In the genomic region with DNA sequence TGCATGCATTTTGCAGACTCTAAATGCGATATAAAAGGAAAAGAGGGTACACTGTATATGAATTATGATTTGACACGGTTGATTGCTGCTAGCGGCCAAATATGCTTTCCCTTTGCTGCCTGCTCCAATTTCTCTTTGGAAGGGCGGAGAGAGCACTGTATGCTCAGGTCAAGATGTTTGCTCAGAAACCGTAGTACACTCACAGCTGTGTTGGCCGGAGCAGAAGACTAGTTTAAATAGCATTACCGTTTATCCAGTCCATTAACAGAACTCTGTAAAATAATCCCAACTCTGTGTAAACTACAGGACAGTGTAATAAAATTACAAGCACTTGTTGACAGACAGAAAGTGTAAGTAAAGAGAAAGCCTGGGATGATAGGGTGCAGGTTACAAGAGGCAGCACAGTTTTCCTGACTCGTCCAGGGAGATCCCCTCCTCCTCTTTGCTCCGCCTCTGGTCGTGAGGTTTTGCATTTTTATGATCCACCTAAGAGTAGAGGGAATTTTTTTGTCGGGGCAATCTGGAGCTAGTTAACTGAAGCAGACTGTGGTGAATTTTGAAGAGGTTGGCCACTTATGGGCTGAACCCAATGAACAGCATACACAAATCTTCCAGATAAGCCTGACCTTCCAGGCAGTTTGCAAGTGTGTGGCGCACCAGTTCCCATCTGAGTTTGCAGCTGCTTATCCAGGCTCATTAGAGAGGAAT, we compare ENCODE assay signal across 14 mouse cellular contexts. TPM values are rescaled to one million over a fixed set of nuclear protein-coding genes. Genes with fewer than 3 reads are reported as not detected.
DNase-seq lines count a peak whose midpoint lies in the region; ATAC-seq lines count a peak whose summit lies in the region.
"Had no signal": no experiment of that assay in that cellular context is flagged by ENCODE, and none has a peak within 500 bp of the region (broad histone marks: within the 10 kb centered on the region; RNA-seq: fewer than 3 reads in every experiment).

No protein-coding gene starts in this region.

- DNase-seq in embryo, embryonic 10 days (ENCODE audit: low spot score), result peak; percentile 49
- no peak for DNase-seq in embryo, embryonic 9.5 days (ENCODE audit: extremely low spot score)
- no peak for DNase-seq in lung, postnatal 10 days
- DNase-seq in limb, embryonic 11.5 days (ENCODE audit: low spot score), result peak; percentile 70
- DNase-seq in urinary bladder, adult 18-20 months (ENCODE audit: low spot score in 2 of 2), result no peak
- no peak for DNase-seq in layer of hippocampus, postnatal 36 days
- DNase-seq: cerebellum, adult 9-11 months had no signal

- peak overlapping the region; percentile 18 for H3K27ac ChIP-seq in lung, embryonic 16.5 days (ENCODE audit: low read length)
- no peak overlapping the region for H3K27ac ChIP-seq in limb, embryonic 11.5 days (replicated peaks; ENCODE audit: low read depth, low read length)
- H3K27ac ChIP-seq: forebrain, embryonic 13.5 days; neural tube, embryonic 12.5 days had no signal

- H3K4me1 ChIP-seq in lung, embryonic 16.5 days (replicated peaks; ENCODE audit: control insufficient read depth, insufficient read depth, low read length), result no peaks in the 10 kb centered on the region
- peaks cover 3% of the 10 kb centered on the region; the same call in 1 of the 2 replicates for H3K4me1 ChIP-seq in limb, embryonic 11.5 days (ENCODE audit: control insufficient read depth, insufficient read depth, low read length)
- H3K4me1 ChIP-seq: megakaryocyte, embryonic 14.5 days had no signal

- WGBS in lung, embryonic 16.5 days, result 22% methylated on average over 12 of the region's 12 CpGs
- WGBS in limb, embryonic 11.5 days, result 20% methylated on average over 12 of the region's 12 CpGs

- no peak overlapping the region for H3K9ac ChIP-seq in lung, embryonic 16.5 days (ENCODE audit: low read length)
- no peak overlapping the region for H3K9ac ChIP-seq in limb, embryonic 11.5 days (ENCODE audit: low read length)
- H3K9ac ChIP-seq: forebrain, embryonic 13.5 days; neural tube, embryonic 12.5 days had no signal

- H3K4me3 ChIP-seq in lung, embryonic 16.5 days (ENCODE audit: low read length), result peak overlapping the region; percentile 29
- H3K4me3 ChIP-seq in limb, embryonic 11.5 days (ENCODE audit: low read depth, low read length), result no peak overlapping the region
- H3K4me3 ChIP-seq: forebrain, embryonic 13.5 days; megakaryocyte, embryonic 14.5 days; neural tube, embryonic 12.5 days had no signal

- H3K36me3 ChIP-seq in lung, embryonic 16.5 days (ENCODE audit: control insufficient read depth, insufficient read depth, low read length), result peaks cover 3% of the 10 kb centered on the region
- H3K36me3 ChIP-seq in limb, embryonic 11.5 days (ENCODE audit: control insufficient read depth, insufficient read depth, low read length), result no peaks in the 10 kb centered on the region
- H3K36me3 ChIP-seq: neural tube, embryonic 12.5 days had no signal

- peak overlapping the region; percentile 46 for H3K4me2 ChIP-seq in lung, embryonic 16.5 days (ENCODE audit: low read depth, low read length)
- H3K4me2 ChIP-seq in limb, embryonic 11.5 days (ENCODE audit: low read depth, severe bottlenecking), result peak overlapping the region; percentile 18; the same call in 1 of the 2 replicates
- H3K4me2 ChIP-seq: forebrain, embryonic 13.5 days; neural tube, embryonic 12.5 days had no signal

- H3K9me3 ChIP-seq in lung, embryonic 16.5 days (ENCODE audit: control insufficient read depth, low read length), result no peaks in the 10 kb centered on the region
- H3K9me3 ChIP-seq in limb, embryonic 11.5 days (ENCODE audit: control insufficient read depth, low read length), result no peaks in the 10 kb centered on the region
- H3K9me3 ChIP-seq: forebrain, embryonic 13.5 days; megakaryocyte, embryonic 14.5 days; neural tube, embryonic 12.5 days had no signal

- H3K27me3 ChIP-seq in lung, embryonic 16.5 days (ENCODE audit: control insufficient read depth, insufficient read depth, low read depth, low read length), result no peaks in the 10 kb centered on the region
- H3K27me3 ChIP-seq in limb, embryonic 11.5 days (ENCODE audit: control insufficient read depth, insufficient read depth, low read length), result no peaks in the 10 kb centered on the region
- H3K27me3 ChIP-seq: forebrain, embryonic 13.5 days; megakaryocyte, embryonic 14.5 days; neural tube, embryonic 12.5 days had no signal

- peak; percentile 43 for ATAC-seq in lung, embryonic 16.5 days (ENCODE audit: low read depth)
- ATAC-seq in limb, embryonic 11.5 days (ENCODE audit: insufficient number of reproducible peaks, low FRiP score, low TSS enrichment, low read depth), result peak; percentile 87
- ATAC-seq in activated CD4-positive, CD25-positive, alpha-beta regulatory T cell, adult 4 months, result no peak
- ATAC-seq: forebrain, embryonic 13.5 days; hindbrain, embryonic 16.5 days; Patski had no signal

RNA-seq across cellular contexts. Expression of gene Slit2, which starts 20.9 kb away (rescaled TPM):
- polyA plus RNA-seq in lung, embryonic 16.5 days (2015; fragmentation: Nextera tagmentation; extraction: Ambion mirVana), result 36.9 and 42.7 TPM in 2 replicates
- 12.8 and 16.4 TPM in 2 replicates for polyA plus RNA-seq in limb, embryonic 11.5 days (2014; fragmentation: Nextera tagmentation; extraction: Ambion mirVana)
- under 1 TPM in 1 of 2 experiments, not detected in 1; 0.85 TPM for polyA plus RNA-seq in activated CD4-positive, CD25-positive, alpha-beta regulatory T cell, adult 4 months (2017; shearing (Covaris generic))
- 10 to 100 TPM; 38.9 to 45.8 TPM for total RNA-seq in layer of hippocampus, postnatal 36 days (2021)

Comparison
In these comparisons a context has a peak if more than half of its experiments do, and no peak if none do; other contexts are left out.
1. DNase-seq: peak in embryo, embryonic 10 days (single experiment) and limb, embryonic 11.5 days (single experiment); none in embryo, embryonic 9.5 days (single experiment), lung, postnatal 10 days (single experiment), urinary bladder, adult 18-20 months (0 of 2) and layer of hippocampus, postnatal 36 days (0 of 2).